Mouse (Mus musculus) erythroblast, embryonic 14.5 days (primary cell): Measurements from ENCODE around the gene Hoxb3.

Experiments
- GATA1 ChIP-seq: IDR thresholded peaks from 2 replicates; pipeline ENCODE4 v1.6.1; 2012; ENCODE audit warnings: low read length, inconsistent platforms, mixed read lengths
- TAL1 ChIP-seq: IDR thresholded peaks from 3 replicates; pipeline ENCODE4 v1.6.1; 2012; ENCODE audit warnings: low read length, inconsistent platforms, mixed read lengths

- TF ChIP-seq GATA1 (no peak), TAL1 (no peak)
Measured at GRCm38 (mm10) chr11:96320688-96321087, 2.4 kb upstream of the Hoxb3 start.
